32 mouse cellular contexts compared by ENCODE assay signal in the genomic region with DNA sequence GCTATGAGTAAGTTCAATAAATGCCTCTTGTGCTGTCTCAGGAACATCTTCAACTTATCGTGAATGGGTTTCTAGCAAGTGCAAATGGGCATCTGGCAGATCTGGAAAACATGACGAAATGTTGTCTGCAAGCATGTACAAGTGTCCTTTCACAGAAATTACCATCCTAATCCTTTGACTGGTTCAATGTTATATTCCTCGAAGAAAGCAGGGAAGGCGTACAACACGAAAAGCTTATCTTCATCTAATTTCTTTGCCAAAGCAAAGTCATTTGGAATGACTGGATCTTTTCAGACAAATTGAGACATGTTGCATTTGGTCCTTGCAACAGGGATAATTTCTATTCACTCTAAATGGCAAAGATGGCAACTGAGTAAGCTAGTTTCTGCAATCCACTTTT.
"Had no signal": no experiment of that assay in that cellular context is flagged by ENCODE, and none has a peak within 500 bp of the region (broad histone marks: within the 10 kb centered on the region; RNA-seq: fewer than 3 reads in every experiment).

No protein-coding gene starts in this region.

- DNase-seq: left cerebral cortex, postnatal 4 days; liver; liver, embryonic 13.5 days; liver, postnatal 0 days; lung, adult 18-20 months; lung, adult 2 months; lung, embryonic 14.5 days; lung, postnatal 10 days; lung, postnatal 14 days; lung, postnatal 36 days; lung, postnatal 4 days; midbrain, embryonic 14.5 days had no signal

- ATAC-seq: liver, embryonic 12.5 days; liver, postnatal 0 days; lung, postnatal 0 days; midbrain, embryonic 13.5 days; midbrain, embryonic 15.5 days had no signal

- H3K4me2 ChIP-seq: limb, embryonic 12.5 days; limb, embryonic 13.5 days; limb, embryonic 15.5 days; liver, embryonic 11.5 days; liver, embryonic 12.5 days; liver, embryonic 13.5 days; liver, embryonic 15.5 days; lung, embryonic 14.5 days; lung, embryonic 15.5 days; midbrain, embryonic 11.5 days; midbrain, embryonic 12.5 days; midbrain, embryonic 13.5 days; midbrain, embryonic 15.5 days; neural tube, embryonic 12.5 days; neural tube, embryonic 13.5 days had no signal

- H3K27ac ChIP-seq: limb, embryonic 10.5 days; limb, embryonic 12.5 days; limb, embryonic 13.5 days; limb, embryonic 15.5 days; liver, embryonic 12.5 days; liver, embryonic 13.5 days; liver, embryonic 14.5 days; liver, embryonic 15.5 days; lung, embryonic 15.5 days; macrophage; midbrain, embryonic 10.5 days; midbrain, embryonic 12.5 days; midbrain, embryonic 13.5 days; midbrain, embryonic 15.5 days; neural tube, embryonic 12.5 days; neural tube, embryonic 13.5 days had no signal

- H3K27me3 ChIP-seq: limb, embryonic 12.5 days; limb, embryonic 13.5 days; limb, embryonic 15.5 days; liver, embryonic 12.5 days; liver, embryonic 13.5 days; liver, embryonic 15.5 days; lung, embryonic 15.5 days; megakaryocyte, embryonic 14.5 days; midbrain, embryonic 12.5 days; midbrain, embryonic 13.5 days; midbrain, embryonic 15.5 days; neural tube, embryonic 12.5 days; neural tube, embryonic 13.5 days had no signal

- H3K4me1 ChIP-seq: limb, embryonic 10.5 days; limb, embryonic 12.5 days; limb, embryonic 13.5 days; limb, embryonic 15.5 days; lung, embryonic 15.5 days; midbrain, embryonic 10.5 days; midbrain, embryonic 12.5 days; neural tube, embryonic 12.5 days had no signal

- H3K9me3 ChIP-seq: limb, embryonic 10.5 days; limb, embryonic 12.5 days; limb, embryonic 13.5 days; limb, embryonic 15.5 days; liver, embryonic 12.5 days; liver, embryonic 13.5 days; liver, embryonic 15.5 days; lung, embryonic 15.5 days; megakaryocyte, embryonic 14.5 days; midbrain, embryonic 10.5 days; midbrain, embryonic 12.5 days; midbrain, embryonic 13.5 days; midbrain, embryonic 15.5 days; neural tube, embryonic 12.5 days; neural tube, embryonic 13.5 days had no signal

- H3K9ac ChIP-seq: limb, embryonic 12.5 days; limb, embryonic 13.5 days; limb, embryonic 15.5 days; liver, embryonic 12.5 days; liver, embryonic 13.5 days; liver, embryonic 14.5 days; liver, embryonic 15.5 days; liver, postnatal 0 days; lung, embryonic 14.5 days; lung, embryonic 15.5 days; midbrain, embryonic 12.5 days; midbrain, embryonic 13.5 days; midbrain, embryonic 15.5 days; neural tube, embryonic 12.5 days; neural tube, embryonic 13.5 days had no signal

- H3K4me3 ChIP-seq: limb, embryonic 10.5 days; limb, embryonic 12.5 days; limb, embryonic 13.5 days; limb, embryonic 15.5 days; liver, embryonic 12.5 days; liver, embryonic 13.5 days; liver, embryonic 15.5 days; lung, embryonic 15.5 days; megakaryocyte, embryonic 14.5 days; midbrain, embryonic 10.5 days; midbrain, embryonic 12.5 days; midbrain, embryonic 13.5 days; midbrain, embryonic 15.5 days; myocyte; neural tube, embryonic 12.5 days; neural tube, embryonic 13.5 days had no signal
